Mouse (Mus musculus): Measurements from ENCODE around the gene Plekha4. TPM values are rescaled to one million over a fixed set of nuclear protein-coding genes. Genes with fewer than 3 reads are reported as not detected.

Plekha4 gene
- polyA plus RNA-seq, 1 experiment from 2014 or later, result 1.1 TPM

- H3K9ac ChIP-seq (ENCODE audit: low read depth, low read length), result no peak overlapping the region
- H3K27ac ChIP-seq (ENCODE audit: low read depth, low read length), result no peak overlapping the region
- H3K4me2 ChIP-seq, result no peak overlapping the region
- peaks cover 14% of the 10 kb centered on the region for H3K4me1 ChIP-seq (ENCODE audit: control insufficient read depth, insufficient read depth, low read length)
- H3K27me3 ChIP-seq (ENCODE audit: control insufficient read depth, insufficient read depth, low read length), result no peaks in the 10 kb centered on the region
- no peak overlapping the region for H3K4me3 ChIP-seq (ENCODE audit: low read depth, low read length)
- ATAC-seq (replicated peaks; ENCODE audit: insufficient number of reproducible peaks, low FRiP score, low TSS enrichment), result no peak
- H3K36me3 ChIP-seq (ENCODE audit: control insufficient read depth, insufficient read depth, low read length), result no peaks in the 10 kb centered on the region
- 81% methylated on average over 5 of the region's 5 CpGs for WGBS (ENCODE audit: insufficient replicate concordance)
- H3K9me3 ChIP-seq (replicated peaks; ENCODE audit: control insufficient read depth, low read length), result no peaks in the 10 kb centered on the region
Observed at GRCm38 (mm10) chr7:45597013-45597412, 70.9 kb downstream of the Plekha4 start.

GRCm38 (mm10) chr7:45597527-45597926 lies 71.4 kb downstream of the Plekha4 start:
- H3K9me3 ChIP-seq (replicated peaks; ENCODE audit: control insufficient read depth, low read length), result no peaks in the 10 kb centered on the region
- no peaks in the 10 kb centered on the region for H3K36me3 ChIP-seq (ENCODE audit: control insufficient read depth, insufficient read depth, low read length)
- H3K27ac ChIP-seq (ENCODE audit: low read depth, low read length), result no peak overlapping the region
- peaks cover 14% of the 10 kb centered on the region for H3K4me1 ChIP-seq (ENCODE audit: control insufficient read depth, insufficient read depth, low read length)
- H3K4me3 ChIP-seq (ENCODE audit: low read depth, low read length), result no peak overlapping the region
- no peak overlapping the region for H3K9ac ChIP-seq (ENCODE audit: low read depth, low read length)
- WGBS (ENCODE audit: insufficient replicate concordance), result 93% methylated on average over 6 of the region's 6 CpGs
- no peak overlapping the region for H3K4me2 ChIP-seq
- no peaks in the 10 kb centered on the region for H3K27me3 ChIP-seq (ENCODE audit: control insufficient read depth, insufficient read depth, low read length)
- ATAC-seq (replicated peaks; ENCODE audit: insufficient number of reproducible peaks, low FRiP score, low TSS enrichment), result no peak

- H3K9me3 ChIP-seq (replicated peaks; ENCODE audit: control insufficient read depth, low read length), result no peaks in the 10 kb centered on the region
- H3K4me1 ChIP-seq (ENCODE audit: control insufficient read depth, insufficient read depth, low read length), result peaks cover 14% of the 10 kb centered on the region
- no peak overlapping the region; the same call in 1 of the 2 replicates for H3K4me3 ChIP-seq (ENCODE audit: low read depth, low read length)
- 0 out of 2 replicates have a peak, but pooled peaks have one; percentile 39 for ATAC-seq (replicated peaks; ENCODE audit: insufficient number of reproducible peaks, low FRiP score, low TSS enrichment)
- H3K9ac ChIP-seq (ENCODE audit: low read depth, low read length), result no peak overlapping the region
- 36% methylated on average over 18 of the region's 18 CpGs for WGBS (ENCODE audit: insufficient replicate concordance)
- H3K27me3 ChIP-seq (ENCODE audit: control insufficient read depth, insufficient read depth, low read length), result no peaks in the 10 kb centered on the region
- H3K27ac ChIP-seq (ENCODE audit: low read depth, low read length), result no peak overlapping the region
- H3K4me2 ChIP-seq, result peak overlapping the region; percentile 38
- no peaks in the 10 kb centered on the region for H3K36me3 ChIP-seq (ENCODE audit: control insufficient read depth, insufficient read depth, low read length)
Observed at GRCm38 (mm10) chr7:45598960-45599879, 73.1 kb downstream of the Plekha4 start.

Other genes with a start within 250 kb of the Plekha4 start
- not detected in 2 replicates for gene Slc6a21, start 248.8 kb upstream of the Plekha4 start, polyA plus RNA-seq (2014; fragmentation: Nextera tagmentation; extraction: Ambion mirVana)
- gene Trpm4, start 192.6 kb upstream of the Plekha4 start, polyA plus RNA-seq (2014; fragmentation: Nextera tagmentation; extraction: Ambion mirVana), result 7.0 and 9.8 TPM in 2 replicates
- 24.3 and 30.1 TPM in 2 replicates for gene Hrc, start 191.0 kb upstream of the Plekha4 start, polyA plus RNA-seq (2014; fragmentation: Nextera tagmentation; extraction: Ambion mirVana)
- gene Ppfia3, start 159.3 kb upstream of the Plekha4 start, polyA plus RNA-seq (2014; fragmentation: Nextera tagmentation; extraction: Ambion mirVana), result 2.0 and 3.7 TPM in 2 replicates
- 1.6 and 1.7 TPM in 2 replicates for gene Lin7b, start 155.7 kb upstream of the Plekha4 start, polyA plus RNA-seq (2014; fragmentation: Nextera tagmentation; extraction: Ambion mirVana)
- gene Snrnp70, start 130.6 kb upstream of the Plekha4 start, polyA plus RNA-seq (2014; fragmentation: Nextera tagmentation; extraction: Ambion mirVana), result 51.6 and 72.0 TPM in 2 replicates
- 0.37 and 0.45 TPM in 2 replicates for gene Kcna7, start 120.7 kb upstream of the Plekha4 start, polyA plus RNA-seq (2014; fragmentation: Nextera tagmentation; extraction: Ambion mirVana)
- 3.2 TPM in 2 replicates for gene Ntf5, start 112.6 kb upstream of the Plekha4 start, polyA plus RNA-seq (2014; fragmentation: Nextera tagmentation; extraction: Ambion mirVana)
- gene Lhb, start 105.5 kb upstream of the Plekha4 start, polyA plus RNA-seq (2014; fragmentation: Nextera tagmentation; extraction: Ambion mirVana), result 0.33 and 0.46 TPM in 2 replicates
- gene Gys1, start 91.5 kb upstream of the Plekha4 start, polyA plus RNA-seq (2014; fragmentation: Nextera tagmentation; extraction: Ambion mirVana), result 99.1 and 106 TPM in 2 replicates
- gene Ruvbl2, start 88.2 kb upstream of the Plekha4 start, polyA plus RNA-seq (2014; fragmentation: Nextera tagmentation; extraction: Ambion mirVana), result 98.2 and 104 TPM in 2 replicates
- 4,030 and 4,320 TPM in 2 replicates for gene Ftl1, start 66.4 kb upstream of the Plekha4 start, polyA plus RNA-seq (2014; fragmentation: Nextera tagmentation; extraction: Ambion mirVana)
- 91.3 and 146 TPM in 2 replicates for gene Bax, start 59.4 kb upstream of the Plekha4 start, polyA plus RNA-seq (2014; fragmentation: Nextera tagmentation; extraction: Ambion mirVana)
- gene Tulp2, start 44.5 kb upstream of the Plekha4 start, polyA plus RNA-seq (2014; fragmentation: Nextera tagmentation; extraction: Ambion mirVana), result 1.5 and 2.2 TPM in 2 replicates
- not detected in 2 replicates for gene Gm45808, start 39.5 kb upstream of the Plekha4 start, polyA plus RNA-seq (2014; fragmentation: Nextera tagmentation; extraction: Ambion mirVana)
- gene Dhdh, start 37.5 kb upstream of the Plekha4 start, polyA plus RNA-seq (2014; fragmentation: Nextera tagmentation; extraction: Ambion mirVana), result 4.6 and 4.9 TPM in 2 replicates
- gene Nucb1, start 15.9 kb upstream of the Plekha4 start, polyA plus RNA-seq (2014; fragmentation: Nextera tagmentation; extraction: Ambion mirVana), result 165 and 186 TPM in 2 replicates
- gene Ppp1r15a, start 62 bp upstream of the Plekha4 start, polyA plus RNA-seq (2014; fragmentation: Nextera tagmentation; extraction: Ambion mirVana), result 28.5 and 28.8 TPM in 2 replicates
- gene Hsd17b14, start 28.6 kb downstream of the Plekha4 start, polyA plus RNA-seq (2014; fragmentation: Nextera tagmentation; extraction: Ambion mirVana), result 0.31 and 1.5 TPM in 2 replicates
- 69.1 and 73.2 TPM in 2 replicates for gene Bcat2, start 43.8 kb downstream of the Plekha4 start, polyA plus RNA-seq (2014; fragmentation: Nextera tagmentation; extraction: Ambion mirVana)
- not detected in 2 replicates for gene Fgf21, start 89.2 kb downstream of the Plekha4 start, polyA plus RNA-seq (2014; fragmentation: Nextera tagmentation; extraction: Ambion mirVana)
- gene Fut1, start 91.0 kb downstream of the Plekha4 start, polyA plus RNA-seq (2014; fragmentation: Nextera tagmentation; extraction: Ambion mirVana), result not detected in 2 replicates
- gene Izumo1, start 95.5 kb downstream of the Plekha4 start, polyA plus RNA-seq (2014; fragmentation: Nextera tagmentation; extraction: Ambion mirVana), result 0.34 and 0.35 TPM in 2 replicates
- 13.9 and 14.5 TPM in 2 replicates for gene Rasip1, start 101.2 kb downstream of the Plekha4 start, polyA plus RNA-seq (2014; fragmentation: Nextera tagmentation; extraction: Ambion mirVana)
- gene Mamstr, start 113.6 kb downstream of the Plekha4 start, polyA plus RNA-seq (2014; fragmentation: Nextera tagmentation; extraction: Ambion mirVana), result 3.4 and 4.0 TPM in 2 replicates
- 0.56 and 1.0 TPM in 2 replicates for gene Fut2, start 140.1 kb downstream of the Plekha4 start, polyA plus RNA-seq (2014; fragmentation: Nextera tagmentation; extraction: Ambion mirVana)
- not detected in 2 replicates for gene Ntn5, start 157.7 kb downstream of the Plekha4 start, polyA plus RNA-seq (2014; fragmentation: Nextera tagmentation; extraction: Ambion mirVana)
- gene Sec1, start 168.1 kb downstream of the Plekha4 start, polyA plus RNA-seq (2014; fragmentation: Nextera tagmentation; extraction: Ambion mirVana), result 0.24 and 0.99 TPM in 2 replicates
- 3.3 and 5.5 TPM in 2 replicates for gene Car11, start 173.5 kb downstream of the Plekha4 start, polyA plus RNA-seq (2014; fragmentation: Nextera tagmentation; extraction: Ambion mirVana)
- gene Dbp, start 178.8 kb downstream of the Plekha4 start, polyA plus RNA-seq (2014; fragmentation: Nextera tagmentation; extraction: Ambion mirVana), result 3.3 and 3.5 TPM in 2 replicates
- 764 and 836 TPM in 2 replicates for gene Rpl18, start 189.1 kb downstream of the Plekha4 start, polyA plus RNA-seq (2014; fragmentation: Nextera tagmentation; extraction: Ambion mirVana)
- 13.2 and 17.3 TPM in 2 replicates for gene Sphk2, start 191.7 kb downstream of the Plekha4 start, polyA plus RNA-seq (2014; fragmentation: Nextera tagmentation; extraction: Ambion mirVana)
- 0.58 and 0.67 TPM in 2 replicates for gene Fam83e, start 194.9 kb downstream of the Plekha4 start, polyA plus RNA-seq (2014; fragmentation: Nextera tagmentation; extraction: Ambion mirVana)
- gene Spaca4, start 199.5 kb downstream of the Plekha4 start, polyA plus RNA-seq (2014; fragmentation: Nextera tagmentation; extraction: Ambion mirVana), result not detected in 2 replicates